Mouse (Mus musculus) cerebellum, adult 9-11 months (tissue): Measurements from ENCODE around the gene Rpa1.
A peak's percentile ranks its signal among the peaks of the same experiment; 100 is the strongest.
"Not testable (repeated sequence)": the region's sequence is repeated elsewhere in the genome, so short reads cannot be mapped to it uniquely, and the experiment has no call there.

ENCODE experiments used
- DNase-seq: peaks from one replicate; pipeline ENCODE4 v3.0.0; 2022

The Rpa1 gene

GRCm38 (mm10) chr11:75285893-75286467 lies 62.1 kb downstream of the Rpa1 start:
- no peak for DNase-seq

DNA sequence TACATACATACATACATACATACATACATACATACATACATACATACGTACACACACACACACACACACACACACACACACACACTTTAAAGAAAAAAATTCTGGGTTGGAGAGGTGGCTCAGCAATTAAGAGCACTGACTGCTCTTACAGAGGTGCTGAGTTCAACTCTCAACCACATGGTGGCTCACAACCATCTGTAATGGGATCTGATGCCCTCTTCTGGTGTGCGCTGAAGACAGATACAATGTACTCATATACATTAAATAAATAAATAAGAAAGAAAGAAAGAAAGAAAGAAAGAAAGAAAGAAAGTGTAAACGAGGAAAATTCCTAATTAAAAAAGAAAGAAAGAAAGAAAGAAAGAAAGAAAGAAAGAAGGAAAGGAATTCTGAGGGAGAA lies 64.3 kb downstream of the Rpa1 start:
- not testable (repeated sequence) for DNase-seq

GRCm38 (mm10) chr11:75282496-75283120 lies 65.5 kb downstream of the Rpa1 start:
- peak; percentile 66 for DNase-seq

DNA sequence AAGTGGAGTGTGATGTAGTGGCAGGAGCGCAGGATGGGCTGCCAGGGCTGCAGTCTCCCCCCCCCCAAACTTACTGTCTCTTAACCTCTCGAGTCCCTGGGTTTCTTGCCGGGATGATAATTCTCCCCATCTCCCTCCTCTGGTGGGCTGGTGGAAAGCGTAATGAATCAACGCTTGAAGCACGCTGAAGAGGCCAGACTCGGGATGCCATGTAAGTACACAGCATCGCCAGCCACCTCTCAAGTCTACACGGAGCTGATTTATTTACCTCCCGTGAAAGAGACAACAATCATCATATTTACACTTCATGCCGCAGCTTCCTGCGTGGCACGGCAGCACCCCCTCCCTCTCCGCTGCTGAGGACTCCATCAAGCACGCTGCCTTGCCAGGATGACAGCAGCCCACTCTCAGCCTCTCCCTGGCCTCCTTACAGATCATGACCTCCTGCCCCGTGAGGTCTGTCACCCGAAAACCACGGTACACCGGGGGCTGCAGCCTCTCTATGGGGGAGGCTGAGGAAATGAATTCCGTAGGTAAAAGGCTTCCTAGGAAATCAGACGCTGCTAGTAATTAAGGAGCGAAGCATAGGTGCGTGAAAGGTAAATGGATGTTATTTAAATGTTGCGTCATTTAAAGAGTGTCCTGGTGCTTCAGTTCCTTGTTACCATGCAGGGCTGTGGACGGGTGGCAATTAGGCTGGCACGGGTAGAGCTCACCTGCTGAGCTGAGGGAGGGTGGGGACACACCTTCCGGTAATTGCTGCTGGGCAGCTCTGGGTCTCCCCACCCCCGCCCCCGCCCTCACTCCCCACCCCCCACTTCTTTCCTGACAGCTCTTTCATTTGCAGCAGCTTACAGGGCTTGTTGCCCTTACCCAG lies 66.5 kb downstream of the Rpa1 start:
- DNase-seq, result peak; percentile 56

DNA sequence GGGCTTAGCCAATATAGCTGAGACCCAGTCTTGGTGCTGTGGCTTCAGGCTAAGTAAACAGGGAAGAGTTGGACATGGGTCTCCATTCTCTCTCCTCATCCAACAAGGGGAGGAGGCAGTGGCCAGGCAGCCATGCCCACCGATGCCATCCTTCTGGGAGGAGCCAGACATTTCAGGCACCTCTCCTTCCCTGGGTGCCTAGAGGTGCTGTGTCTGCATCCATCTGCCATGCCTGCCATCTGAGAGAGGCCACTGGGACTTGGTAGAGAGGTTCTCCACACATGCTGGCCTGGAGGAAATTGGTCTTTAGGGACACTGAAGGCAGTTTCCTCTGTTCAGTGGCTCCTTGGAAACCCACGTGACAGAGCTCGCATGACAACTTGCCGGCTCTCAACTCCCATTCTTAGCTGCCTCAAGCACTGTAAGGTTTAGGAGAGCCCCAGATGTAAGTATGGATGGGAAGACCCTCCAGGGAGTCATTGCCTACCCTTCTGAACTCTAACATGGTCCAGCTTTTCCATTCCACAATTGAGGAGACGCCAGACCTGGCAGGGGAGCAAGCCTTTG lies 67.6 kb downstream of the Rpa1 start:
- peak; percentile 58 for DNase-seq

DNA sequence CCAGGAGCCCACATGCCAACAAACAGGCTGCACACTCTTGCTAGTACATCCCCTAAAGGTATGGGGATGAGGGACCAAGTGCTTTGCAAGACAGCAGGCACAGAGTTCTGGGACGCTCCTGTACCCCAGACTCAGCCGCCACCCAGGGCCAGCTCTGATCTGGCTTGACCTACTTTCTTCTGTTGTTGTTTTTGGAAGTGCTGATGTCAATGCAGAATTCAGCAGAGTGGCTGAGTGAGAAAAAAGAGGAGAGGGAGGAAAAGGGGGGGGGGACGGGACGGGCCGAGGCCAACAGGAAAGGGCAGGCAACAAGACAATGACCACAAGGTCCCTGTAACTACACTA lies 68.1 kb downstream of the Rpa1 start:
- no peak for DNase-seq

DNA sequence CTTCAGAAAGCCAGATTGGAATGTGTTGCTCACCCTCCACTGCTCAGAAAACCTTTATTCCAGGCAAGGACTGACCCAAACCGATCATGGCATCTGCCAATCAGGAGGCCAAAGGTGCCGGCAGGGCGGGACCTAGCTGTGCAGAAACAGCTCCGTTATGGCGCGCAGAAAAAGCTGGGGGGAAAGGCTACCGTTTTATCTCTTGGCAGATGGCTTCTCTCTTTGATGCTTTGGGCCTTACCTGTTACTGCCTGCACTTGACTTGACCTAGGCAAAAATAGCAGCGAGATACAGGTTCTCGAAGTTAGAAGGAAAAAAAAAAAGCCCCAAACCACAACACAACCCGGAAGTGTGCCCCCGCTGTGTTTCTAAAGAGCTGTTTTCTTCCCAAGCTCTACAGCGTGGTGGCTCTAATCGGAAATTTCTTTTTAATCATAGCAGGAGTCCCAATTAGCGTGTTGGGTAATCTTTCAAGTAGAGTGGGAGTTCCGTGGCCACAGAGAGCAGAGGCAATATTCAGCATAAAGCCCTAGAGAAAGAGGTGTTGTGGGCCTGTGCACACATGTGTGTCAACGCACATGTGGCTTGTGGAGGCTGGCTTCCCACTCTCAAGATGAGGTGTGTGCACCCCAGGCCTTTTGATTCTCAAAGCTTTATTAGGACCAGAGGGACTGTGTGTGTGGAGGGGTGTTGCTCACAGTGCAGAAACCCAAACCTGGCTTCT lies 68.6 kb downstream of the Rpa1 start:
- DNase-seq, result peak; percentile 54

DNA sequence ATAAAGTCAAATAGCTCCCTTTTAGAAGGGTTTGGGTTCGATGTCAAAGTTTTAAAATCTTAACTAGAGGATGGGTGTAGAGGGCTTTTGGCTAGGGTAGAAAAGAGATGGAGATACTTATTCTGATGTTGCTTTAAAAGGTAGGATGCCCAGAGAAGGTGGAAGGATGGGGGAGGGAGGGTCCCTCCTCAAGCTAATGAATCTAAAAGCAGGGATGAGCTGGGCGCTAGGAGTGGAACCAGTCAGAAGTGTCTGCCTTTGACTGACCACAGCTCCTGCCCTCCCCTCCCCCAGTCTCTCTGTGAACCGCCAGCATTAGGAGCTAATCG lies 69.1 kb downstream of the Rpa1 start:
- DNase-seq, result no peak

DNA sequence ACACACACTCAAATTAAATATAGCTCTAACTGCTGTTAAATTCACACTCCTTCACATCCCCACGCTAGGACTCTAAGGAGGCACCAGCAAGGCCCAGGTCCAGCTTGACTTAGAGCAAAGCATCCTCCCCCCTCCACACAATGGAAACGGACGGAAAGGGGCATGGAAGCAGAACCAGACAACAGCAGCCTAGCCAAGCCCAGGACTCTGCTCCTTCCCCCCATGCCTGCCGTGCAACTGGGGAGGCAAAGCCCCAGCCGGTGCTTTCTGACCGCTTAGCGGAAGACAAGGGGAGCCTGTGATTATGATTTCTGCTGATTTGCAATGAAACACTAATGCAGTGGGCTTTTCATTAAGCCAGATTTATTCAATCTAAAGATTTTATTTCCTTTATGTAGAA lies 70.0 kb downstream of the Rpa1 start:
- peak; percentile 12 for DNase-seq

GRCm38 (mm10) chr11:75275035-75275434 lies 73.1 kb downstream of the Rpa1 start:
- no peak for DNase-seq

GRCm38 (mm10) chr11:75273466-75273865 lies 74.7 kb downstream of the Rpa1 start:
- DNase-seq, result no peak

- peak; percentile 87 for DNase-seq
Observed at GRCm38 (mm10) chr11:75270985-75271434, 77.1 kb downstream of the Rpa1 start.

GRCm38 (mm10) chr11:75270276-75270984 lies 77.7 kb downstream of the Rpa1 start:
- no peak for DNase-seq

DNA sequence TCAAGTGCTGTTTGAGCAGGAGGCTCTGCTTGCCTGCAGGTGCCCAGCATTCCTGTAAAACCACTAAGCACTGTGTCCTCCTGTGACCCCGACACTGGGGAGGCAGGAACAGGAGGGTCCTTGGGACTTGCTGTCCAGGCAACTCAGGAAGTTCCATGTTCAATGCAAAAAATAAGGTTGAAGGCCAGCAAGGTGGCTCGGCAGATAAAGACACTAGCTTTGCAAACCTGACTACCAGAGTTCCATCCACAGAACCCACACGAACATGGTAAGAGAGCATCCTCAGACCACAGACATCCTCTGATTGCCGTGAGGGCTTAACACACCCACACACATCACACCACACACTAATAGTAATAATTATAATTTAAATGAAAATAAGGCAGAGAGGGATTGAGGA lies 78.9 kb downstream of the Rpa1 start:
- DNase-seq, result no peak

GRCm38 (mm10) chr11:75268492-75268891 lies 79.6 kb downstream of the Rpa1 start:
- DNase-seq, result peak; percentile 73

GRCm38 (mm10) chr11:75267826-75268281 lies 80.3 kb downstream of the Rpa1 start:
- DNase-seq, result peak; percentile 49

DNA sequence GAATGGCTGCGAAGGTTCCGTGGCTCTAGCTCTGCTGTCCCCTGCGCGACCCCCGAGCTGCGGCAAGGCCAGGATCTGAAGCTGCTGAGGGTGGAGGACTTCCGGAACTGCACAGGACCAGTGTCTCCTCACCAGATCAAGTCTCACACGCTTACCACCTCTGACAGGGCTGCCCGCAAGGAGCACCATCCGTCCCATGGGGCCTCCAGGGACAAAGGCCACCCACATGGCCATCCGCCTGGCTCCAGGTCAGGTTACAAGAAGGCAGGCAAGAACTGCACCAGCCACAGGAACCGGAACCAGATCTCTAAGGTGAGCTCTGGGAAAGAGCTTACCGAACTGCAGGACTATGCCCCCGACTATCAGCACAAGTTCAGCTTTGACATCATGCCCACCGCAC lies 82.6 kb downstream of the Rpa1 start:
- peak; percentile 40 for DNase-seq

DNA sequence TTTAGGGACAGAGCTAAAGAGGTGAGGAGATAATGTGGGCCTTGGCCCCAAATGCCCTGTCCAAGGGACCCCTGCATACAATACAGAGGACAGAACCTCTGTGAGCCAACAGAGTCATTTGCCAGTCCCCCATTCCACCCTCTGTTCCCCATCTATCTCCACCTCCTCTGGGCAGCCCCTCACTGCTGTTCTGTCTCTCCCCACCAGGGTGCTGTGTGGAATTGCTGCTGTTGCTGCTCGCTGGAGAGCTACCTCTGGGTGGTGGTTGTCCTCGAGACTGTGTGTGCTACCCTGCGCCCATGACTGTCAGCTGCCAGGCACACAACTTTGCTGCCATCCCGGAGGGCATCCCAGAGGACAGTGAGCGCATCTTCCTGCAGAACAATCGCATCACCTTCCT lies 83.6 kb downstream of the Rpa1 start:
- no peak for DNase-seq

DNA sequence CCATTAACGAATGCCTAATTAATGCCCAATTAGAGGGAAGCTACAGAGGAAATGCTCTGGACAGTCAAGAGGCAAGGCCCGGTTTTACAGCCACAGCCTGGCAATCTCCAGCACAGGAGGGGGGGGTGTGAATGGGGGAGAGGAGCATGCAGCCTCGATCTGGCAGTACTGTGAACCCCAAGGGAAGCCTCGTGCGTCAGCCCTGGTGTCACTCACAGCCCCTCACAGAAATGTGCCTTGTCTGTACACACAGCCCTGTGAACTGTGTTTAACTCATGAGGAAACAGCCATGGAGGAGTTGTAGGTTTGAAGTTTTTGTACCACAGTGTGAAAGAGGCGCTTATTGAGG lies 84.2 kb downstream of the Rpa1 start:
- DNase-seq, result no peak

- DNase-seq, result peak; percentile 51
Observed at GRCm38 (mm10) chr11:75263274-75263963, 84.7 kb downstream of the Rpa1 start.

DNA sequence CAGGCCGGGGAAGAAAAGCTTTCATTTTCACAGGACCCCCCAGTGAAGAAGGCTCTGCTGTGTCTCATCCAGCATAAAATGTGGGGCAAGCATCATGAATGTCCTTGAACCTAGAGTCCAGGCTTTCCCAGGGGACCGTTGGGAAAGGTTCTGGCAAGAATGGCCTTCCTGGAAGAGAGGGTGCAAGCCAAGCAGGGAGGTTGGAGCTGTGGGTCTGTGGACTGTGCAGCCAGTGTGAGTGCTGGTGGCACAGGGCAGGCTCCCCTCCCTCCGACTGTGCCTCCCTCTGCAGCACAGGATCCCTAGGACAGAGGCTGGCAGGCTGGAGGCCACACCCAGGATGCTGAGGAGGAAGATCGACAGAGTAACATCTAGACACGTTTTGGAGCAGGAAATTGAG lies 85.3 kb downstream of the Rpa1 start:
- DNase-seq, result no peak

GRCm38 (mm10) chr11:75262181-75262580 lies 85.9 kb downstream of the Rpa1 start:
- no peak for DNase-seq
